Mouse (Mus musculus): ENCODE data around the gene Rbpjl. TPM values are rescaled to one million over a fixed set of nuclear protein-coding genes. Genes with fewer than 3 reads are reported as not detected.

Rbpjl gene
- polyA plus RNA-seq, 1 experiment from 2014 or later = 0.32 TPM

DNA sequence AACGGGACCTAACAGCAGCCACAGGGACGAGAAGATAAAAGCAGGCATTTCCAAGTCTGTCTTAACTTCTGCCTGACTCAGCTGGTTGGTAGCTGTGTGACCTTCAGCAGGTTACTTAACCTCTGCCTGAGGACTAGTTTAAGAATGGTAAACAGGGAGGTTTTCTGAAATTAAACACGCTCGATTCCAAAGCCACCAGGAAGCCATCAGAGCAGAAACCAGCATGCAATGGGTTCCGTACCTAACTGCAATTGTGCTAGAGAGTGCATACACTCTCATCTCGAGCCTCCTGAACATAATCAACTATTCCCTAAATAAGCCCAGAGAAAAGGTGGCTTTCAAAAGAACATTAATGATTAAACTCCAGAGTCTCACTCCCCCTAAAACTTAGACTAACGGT, 38.8 kb downstream of the Rbpjl start:
- Histone ChIP-seq H3K27me3 (ENCODE audit: control insufficient read depth, insufficient read depth, low read length) (no peaks in the 10 kb centered on the region), H3K9ac (ENCODE audit: low read length) (peak overlapping the region; percentile 93), H3K27ac (replicated peaks) (peak overlapping the region; percentile 95), H3K4me2 (replicated peaks; ENCODE audit: low read depth) (peak overlapping the region; percentile 50), H3K9me3 (ENCODE audit: control insufficient read depth, low read length) (no peaks in the 10 kb centered on the region), H3K4me1 (replicated peaks; ENCODE audit: control insufficient read depth, insufficient read depth) (no peaks in the 10 kb centered on the region; the same call in 1 of the 2 replicates), H3K4me3 (ENCODE audit: low read depth, low read length) (peak overlapping the region; percentile 69), H3K36me3 (ENCODE audit: control insufficient read depth, insufficient read depth, low read length) (no peaks in the 10 kb centered on the region)
- ATAC-seq (ENCODE audit: low FRiP score, low TSS enrichment) (no peak), DNase-seq (ENCODE audit: low spot score) (no peak)
- WGBS = 25% methylated on average over 7 of the region's 7 CpGs
- TF ChIP-seq EP300 (optimal IDR thresholded peaks at IDR 0.05) = no peak
- no peak for TF ChIP-seq CTCF (IDR thresholded peaks at IDR 0.05; ENCODE audit: low read depth)

DNA sequence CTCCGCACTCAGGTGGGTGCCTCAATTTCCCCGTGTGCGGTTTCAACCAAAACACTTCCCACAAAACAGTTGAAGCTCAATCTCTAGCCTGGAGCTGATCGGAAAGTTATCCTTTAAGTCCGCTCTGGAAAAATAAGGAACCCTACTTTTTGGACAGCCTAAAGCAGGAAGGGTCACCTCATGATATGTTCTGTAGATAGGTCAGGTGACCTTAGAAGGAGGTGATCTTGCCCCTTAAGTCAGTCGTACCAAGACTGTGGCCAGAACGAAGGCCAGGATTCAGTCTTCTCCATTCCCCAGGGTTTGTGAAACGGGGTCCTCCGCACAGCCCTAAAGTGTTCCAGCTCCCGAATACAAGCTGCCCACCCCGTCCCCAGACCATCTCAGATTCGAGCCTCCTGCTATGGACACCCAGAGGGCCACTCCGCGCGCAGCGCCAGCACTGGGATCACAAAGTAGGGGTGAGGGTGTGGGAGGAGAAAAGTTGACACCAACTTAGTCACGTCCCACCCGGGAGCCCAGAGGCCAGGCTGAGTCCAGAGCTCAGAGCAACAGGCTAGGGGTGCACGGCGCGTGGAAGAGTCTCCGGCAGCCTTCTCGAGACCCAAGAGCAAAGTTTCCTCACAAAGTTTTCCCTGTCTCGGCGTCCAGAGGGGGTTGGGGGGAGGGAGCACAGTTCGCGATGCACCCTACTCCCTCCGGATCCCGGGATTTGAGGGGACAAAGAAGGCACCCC, 39.5 kb downstream of the Rbpjl start:
- Histone ChIP-seq H3K9me3 (ENCODE audit: control insufficient read depth, low read length) (no peaks in the 10 kb centered on the region), H3K4me2 (replicated peaks; ENCODE audit: low read depth) (peak overlapping the region; percentile 50), H3K4me1 (replicated peaks; ENCODE audit: control insufficient read depth, insufficient read depth) (no peaks in the 10 kb centered on the region), H3K27me3 (ENCODE audit: control insufficient read depth, insufficient read depth, low read length) (no peaks in the 10 kb centered on the region), H3K9ac (ENCODE audit: low read length) (peak overlapping the region; percentile 93), H3K4me3 (ENCODE audit: low read depth, low read length) (peak overlapping the region; percentile 69), H3K27ac (replicated peaks) (peak overlapping the region; percentile 95), H3K36me3 (ENCODE audit: control insufficient read depth, insufficient read depth, low read length) (no peaks in the 10 kb centered on the region)
- WGBS = 1% methylated on average over 29 of the region's 29 CpGs
- DNase-seq (ENCODE audit: low spot score) (peak; percentile 65), ATAC-seq (ENCODE audit: low FRiP score, low TSS enrichment) (peak; percentile 61)
- TF ChIP-seq CTCF (IDR thresholded peaks at IDR 0.05; ENCODE audit: low read depth) (no peak), EP300 (optimal IDR thresholded peaks at IDR 0.05) (no peak)

DNA sequence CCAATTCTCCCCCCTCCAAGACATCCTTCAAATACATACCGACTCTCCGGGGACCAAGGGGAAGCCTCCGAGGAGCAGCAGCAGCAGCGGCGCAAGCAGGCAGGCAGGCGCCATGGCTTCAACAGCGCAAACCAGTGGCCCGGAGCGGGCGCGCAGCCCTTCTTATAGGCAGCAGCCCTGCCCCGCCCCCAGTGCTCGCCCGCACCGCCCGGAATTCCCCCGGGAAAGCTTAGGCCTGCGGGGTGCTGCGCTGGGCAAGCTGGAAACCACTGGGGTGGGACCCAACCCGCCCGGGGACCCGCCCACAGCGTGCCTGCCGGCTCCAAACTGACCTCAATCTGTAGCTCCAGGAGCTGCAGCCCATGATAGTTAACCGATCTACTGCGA, 40.1 kb downstream of the Rbpjl start:
- DNase-seq (ENCODE audit: low spot score) = peak; percentile 94
- Histone ChIP-seq H3K27ac (replicated peaks) (peak overlapping the region; percentile 95), H3K36me3 (ENCODE audit: control insufficient read depth, insufficient read depth, low read length) (no peaks in the 10 kb centered on the region), H3K27me3 (ENCODE audit: control insufficient read depth, insufficient read depth, low read length) (no peaks in the 10 kb centered on the region), H3K9ac (ENCODE audit: low read length) (peak overlapping the region; percentile 93), H3K4me2 (replicated peaks; ENCODE audit: low read depth) (peak overlapping the region; percentile 50), H3K4me1 (replicated peaks; ENCODE audit: control insufficient read depth, insufficient read depth) (no peaks in the 10 kb centered on the region), H3K4me3 (ENCODE audit: low read depth, low read length) (peak overlapping the region; percentile 69), H3K9me3 (ENCODE audit: control insufficient read depth, low read length) (no peaks in the 10 kb centered on the region)
- TF ChIP-seq CTCF (IDR thresholded peaks at IDR 0.05; ENCODE audit: low read depth) = peak; percentile 48
- no peak for TF ChIP-seq EP300 (optimal IDR thresholded peaks at IDR 0.05)
- ATAC-seq (ENCODE audit: low FRiP score, low TSS enrichment) = peak; percentile 90
- WGBS = 0% methylated on average over 26 of the region's 26 CpGs

GRCm38 (mm10) chr2:164443460-164444000, 40.6 kb downstream of the Rbpjl start, which contains the start of gene Sdc4:
Gene Sdc4 (minus strand): TSS chr2:164443887.
- ATAC-seq (ENCODE audit: low FRiP score, low TSS enrichment) (no peak), DNase-seq (ENCODE audit: low spot score) (no peak)
- 10% methylated on average over 18 of the region's 18 CpGs for WGBS
- Histone ChIP-seq H3K4me1 (replicated peaks; ENCODE audit: control insufficient read depth, insufficient read depth) (no peaks in the 10 kb centered on the region), H3K9ac (ENCODE audit: low read length) (peak within 1 kb of the TSS; percentile 93), H3K27me3 (ENCODE audit: control insufficient read depth, insufficient read depth, low read length) (no peaks in the 10 kb centered on the region), H3K36me3 (ENCODE audit: control insufficient read depth, insufficient read depth, low read length) (no peaks in the 10 kb centered on the region), H3K27ac (replicated peaks) (peak within 1 kb of the TSS; percentile 95), H3K9me3 (ENCODE audit: control insufficient read depth, low read length) (no peaks in the 10 kb centered on the region), H3K4me2 (replicated peaks; ENCODE audit: low read depth) (peak within 1 kb of the TSS; percentile 50), H3K4me3 (ENCODE audit: low read depth, low read length) (peak within 1 kb of the TSS; percentile 69)
- TF ChIP-seq EP300 (optimal IDR thresholded peaks at IDR 0.05) = no peak
- no peak for TF ChIP-seq CTCF (IDR thresholded peaks at IDR 0.05; ENCODE audit: low read depth)

DNA sequence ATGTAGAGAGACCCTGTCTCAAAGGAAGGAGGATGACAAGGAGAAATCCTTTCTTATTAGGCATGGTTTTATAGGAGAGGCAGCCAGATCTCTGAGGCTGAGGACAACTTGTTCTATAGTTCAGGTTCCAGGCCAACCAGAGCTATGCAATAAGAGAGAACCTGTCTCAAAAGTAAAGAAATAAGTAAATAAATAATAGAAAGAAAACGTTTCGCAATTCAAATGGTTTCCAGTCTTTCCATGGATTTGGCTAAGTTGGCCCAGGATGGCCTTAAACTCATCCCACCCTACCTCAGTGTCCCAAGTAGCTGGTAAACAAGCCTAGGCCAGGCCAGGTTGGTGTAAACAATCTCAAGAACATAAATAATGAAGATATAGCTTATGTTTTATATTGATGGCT, 41.8 kb downstream of the Rbpjl start:
- 65% methylated on average over 2 of the region's 2 CpGs for WGBS
- Histone ChIP-seq H3K9me3 (ENCODE audit: control insufficient read depth, low read length) (no peaks in the 10 kb centered on the region), H3K4me3 (ENCODE audit: low read depth, low read length) (no peak overlapping the region), H3K36me3 (ENCODE audit: control insufficient read depth, insufficient read depth, low read length) (no peaks in the 10 kb centered on the region), H3K9ac (ENCODE audit: low read length) (no peak overlapping the region), H3K27me3 (ENCODE audit: control insufficient read depth, insufficient read depth, low read length) (no peaks in the 10 kb centered on the region), H3K27ac (replicated peaks) (no peak overlapping the region), H3K4me2 (replicated peaks; ENCODE audit: low read depth) (no peak overlapping the region), H3K4me1 (replicated peaks; ENCODE audit: control insufficient read depth, insufficient read depth) (no peaks in the 10 kb centered on the region)
- TF ChIP-seq EP300 (optimal IDR thresholded peaks at IDR 0.05) (no peak), CTCF (IDR thresholded peaks at IDR 0.05; ENCODE audit: low read depth) (no peak)
- ATAC-seq (ENCODE audit: low FRiP score, low TSS enrichment) (no peak), DNase-seq (ENCODE audit: low spot score) (no peak)

Measured in stomach, postnatal 0 days (tissue).